Mouse (Mus musculus): ENCODE measurements around the gene Asna1. TPM values are rescaled to one million over a fixed set of nuclear protein-coding genes. Genes with fewer than 3 reads are reported as not detected.

The Asna1 gene
- polyA plus RNA-seq, 1 experiment = 46.6 TPM

DNA sequence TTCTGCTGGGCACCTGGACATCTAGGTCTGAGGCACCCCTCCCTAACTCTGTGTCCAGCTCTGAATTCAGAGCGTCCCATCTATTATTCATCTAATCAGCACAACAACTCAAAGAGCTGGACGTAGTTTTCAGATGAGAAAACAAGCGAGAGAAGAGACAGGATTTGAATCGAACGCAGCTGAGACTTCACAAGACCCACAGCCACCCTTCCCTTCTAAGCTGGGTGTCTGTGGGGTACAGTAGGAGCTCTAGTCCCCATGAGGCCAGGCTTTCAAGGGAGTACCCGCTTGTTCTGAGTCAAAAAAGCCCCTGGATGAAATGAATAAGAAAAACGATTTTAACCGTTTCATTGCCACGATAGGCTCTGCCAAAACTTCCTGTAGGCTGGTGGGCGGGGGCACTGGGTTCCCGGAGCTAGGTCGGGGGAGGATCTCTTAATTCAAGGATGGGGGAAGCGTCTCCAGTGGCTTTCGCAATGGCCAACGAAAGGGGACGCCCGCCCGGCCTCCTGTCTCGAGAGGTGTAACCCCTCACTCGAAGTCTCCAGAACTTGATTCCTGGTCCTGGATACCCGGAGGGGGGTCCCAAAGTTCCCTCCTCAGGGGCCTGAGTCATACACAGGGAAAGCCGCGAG, 39.9 kb downstream of the Asna1 start:
- TF ChIP-seq POLR2A (IDR thresholded peaks at IDR 0.05; ENCODE audit: borderline replicate concordance, control insufficient read depth, low read depth, low read length) = no peak
- TF ChIP-seq CTCF (IDR thresholded peaks at IDR 0.05; ENCODE audit: control insufficient read depth, insufficient read depth, low read length) = no peak
- WGBS = 2% methylated on average over 23 of the region's 23 CpGs
- Histone ChIP-seq H3K4me3 (replicated peaks; ENCODE audit: control insufficient read depth, low read depth, low read length) (peak overlapping the region; percentile 64), H3K4me1 (ENCODE audit: control insufficient read depth, insufficient read depth, low read length) (peaks cover 16% of the 10 kb centered on the region), H3K27ac (ENCODE audit: control insufficient read depth, insufficient read depth, low read depth, low read length, poor library complexity) (peak overlapping the region; percentile 88)

DNA sequence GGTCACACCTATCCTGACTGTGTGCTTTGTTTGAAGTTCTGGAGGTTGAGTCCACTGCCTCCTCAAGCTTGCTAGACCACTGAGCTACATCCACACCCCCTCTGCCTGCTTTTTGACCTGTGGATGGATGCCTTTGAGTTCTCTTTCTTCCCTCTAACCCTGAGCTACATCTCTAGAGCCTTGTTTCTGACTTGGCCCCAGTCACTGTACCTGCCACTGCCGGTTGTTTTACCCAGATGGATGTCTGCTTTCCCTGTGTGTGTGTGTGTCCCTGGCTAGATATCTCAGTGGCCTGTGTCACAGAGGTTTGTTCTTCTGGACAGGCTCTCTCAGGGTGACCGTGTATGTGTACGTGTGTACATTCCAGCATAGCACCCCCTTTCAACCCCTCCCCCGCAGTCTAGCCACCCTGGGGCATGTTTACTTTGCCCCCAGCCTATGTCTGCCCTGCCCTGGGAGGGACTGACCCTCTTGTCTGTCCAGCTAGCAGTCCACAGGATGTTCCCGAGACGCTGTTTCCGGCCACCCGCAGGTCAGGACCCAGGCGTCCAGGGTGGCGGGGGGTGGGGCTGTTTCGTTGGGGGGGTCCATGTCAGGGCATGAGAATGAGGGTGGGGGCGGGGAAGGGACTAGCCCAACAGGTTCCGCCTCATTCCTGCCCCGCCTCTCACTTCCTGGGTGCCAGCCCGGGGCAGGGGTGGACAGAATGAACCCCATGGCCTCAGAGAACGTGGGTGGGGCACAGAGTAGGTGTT, 40.6 kb downstream of the Asna1 start:
- Histone ChIP-seq H3K4me3 (replicated peaks; ENCODE audit: control insufficient read depth, low read depth, low read length) (no peak overlapping the region), H3K4me1 (ENCODE audit: control insufficient read depth, insufficient read depth, low read length) (peaks cover 16% of the 10 kb centered on the region), H3K27ac (ENCODE audit: control insufficient read depth, insufficient read depth, low read depth, low read length, poor library complexity) (peak overlapping the region; percentile 88)
- TF ChIP-seq CTCF (IDR thresholded peaks at IDR 0.05; ENCODE audit: control insufficient read depth, insufficient read depth, low read length) (no peak), POLR2A (IDR thresholded peaks at IDR 0.05; ENCODE audit: borderline replicate concordance, control insufficient read depth, low read depth, low read length) (no peak)
- 35% methylated on average over 16 of the region's 16 CpGs for WGBS

DNA sequence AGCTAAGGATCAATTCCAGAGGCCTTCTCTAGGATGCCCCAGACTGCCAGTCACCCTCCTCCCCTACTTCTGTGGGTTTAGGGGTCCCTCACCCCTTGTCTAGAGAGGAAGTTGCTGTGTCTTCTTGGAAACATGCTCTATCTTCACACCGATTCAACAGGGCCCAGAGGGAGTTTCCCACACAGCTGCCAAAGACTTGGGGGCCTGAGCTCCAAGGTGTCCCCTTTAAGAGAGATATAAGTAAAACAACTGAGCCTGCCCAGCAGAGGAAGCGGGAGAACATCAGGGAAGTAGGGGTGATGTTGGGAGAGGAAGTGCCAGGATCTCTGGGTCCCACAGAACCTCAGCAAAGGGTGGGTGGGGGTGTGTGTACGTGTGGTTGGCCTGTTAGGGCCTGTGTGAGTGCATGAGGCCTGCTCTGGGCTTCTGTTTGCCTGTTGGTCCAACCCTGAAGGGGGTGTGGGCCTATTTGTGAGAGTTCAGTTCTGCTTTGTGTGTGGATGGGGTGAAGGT, 42.5 kb downstream of the Asna1 start:
- 11% methylated on average over 3 of the region's 3 CpGs for WGBS
- TF ChIP-seq CTCF (IDR thresholded peaks at IDR 0.05; ENCODE audit: control insufficient read depth, insufficient read depth, low read length) = 0 out of 2 replicates have a peak, but pooled peaks have one; percentile 3
- no peak for TF ChIP-seq POLR2A (IDR thresholded peaks at IDR 0.05; ENCODE audit: borderline replicate concordance, control insufficient read depth, low read depth, low read length)
- Histone ChIP-seq H3K4me3 (replicated peaks; ENCODE audit: control insufficient read depth, low read depth, low read length) (no peak overlapping the region), H3K4me1 (ENCODE audit: control insufficient read depth, insufficient read depth, low read length) (peaks cover 16% of the 10 kb centered on the region), H3K27ac (ENCODE audit: control insufficient read depth, insufficient read depth, low read depth, low read length, poor library complexity) (peak overlapping the region; percentile 73)

DNA sequence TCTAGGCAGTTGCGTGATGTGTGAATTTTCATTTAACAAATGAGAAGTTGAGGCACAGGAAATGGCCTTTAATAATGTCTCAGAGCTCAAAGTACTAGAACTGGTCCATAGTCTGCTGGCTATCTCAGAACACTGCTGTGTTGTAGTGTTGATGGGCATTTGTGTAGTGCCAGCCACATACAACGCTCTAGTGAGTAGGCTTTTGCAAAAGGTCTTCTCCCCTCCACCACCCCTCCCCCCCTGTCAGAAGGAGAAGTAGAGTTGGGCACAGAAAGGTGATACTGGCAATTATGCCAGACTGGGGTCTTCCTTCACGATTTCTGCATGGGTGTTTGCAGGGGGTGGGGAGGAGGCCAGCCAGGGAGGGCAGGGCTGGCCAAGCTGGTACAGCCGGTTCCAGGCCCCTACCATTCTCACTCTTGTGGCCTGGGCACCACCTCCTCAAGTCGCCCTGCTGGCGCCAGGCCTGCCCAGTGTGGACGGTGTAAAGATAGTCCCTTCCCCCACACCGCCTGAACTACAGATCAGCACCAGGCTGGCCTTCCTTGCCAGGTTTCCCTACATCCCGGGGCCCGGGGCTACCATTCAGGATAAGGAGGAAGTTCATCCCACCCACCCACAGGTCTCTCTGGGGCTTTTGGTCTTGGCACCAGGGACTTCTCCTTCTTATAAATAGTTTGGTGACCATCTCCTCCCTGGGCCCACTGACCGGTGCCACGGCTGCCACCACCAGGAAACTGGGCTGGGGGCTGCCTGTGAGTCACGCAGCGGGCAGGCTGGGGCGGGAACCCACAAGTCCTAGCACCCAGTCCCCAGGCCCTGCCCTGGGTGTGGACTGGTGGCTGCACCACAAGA, 43.2 kb downstream of the Asna1 start:
- Histone ChIP-seq H3K27ac (ENCODE audit: control insufficient read depth, insufficient read depth, low read depth, low read length, poor library complexity) (peak overlapping the region; percentile 73), H3K4me1 (ENCODE audit: control insufficient read depth, insufficient read depth, low read length) (peaks cover 16% of the 10 kb centered on the region), H3K4me3 (replicated peaks; ENCODE audit: control insufficient read depth, low read depth, low read length) (no peak overlapping the region)
- WGBS = 25% methylated on average over 15 of the region's 15 CpGs
- TF ChIP-seq CTCF (IDR thresholded peaks at IDR 0.05; ENCODE audit: control insufficient read depth, insufficient read depth, low read length) (no peak), POLR2A (IDR thresholded peaks at IDR 0.05; ENCODE audit: borderline replicate concordance, control insufficient read depth, low read depth, low read length) (peak; percentile 6; the same call in 1 of the 2 replicates)

DNA sequence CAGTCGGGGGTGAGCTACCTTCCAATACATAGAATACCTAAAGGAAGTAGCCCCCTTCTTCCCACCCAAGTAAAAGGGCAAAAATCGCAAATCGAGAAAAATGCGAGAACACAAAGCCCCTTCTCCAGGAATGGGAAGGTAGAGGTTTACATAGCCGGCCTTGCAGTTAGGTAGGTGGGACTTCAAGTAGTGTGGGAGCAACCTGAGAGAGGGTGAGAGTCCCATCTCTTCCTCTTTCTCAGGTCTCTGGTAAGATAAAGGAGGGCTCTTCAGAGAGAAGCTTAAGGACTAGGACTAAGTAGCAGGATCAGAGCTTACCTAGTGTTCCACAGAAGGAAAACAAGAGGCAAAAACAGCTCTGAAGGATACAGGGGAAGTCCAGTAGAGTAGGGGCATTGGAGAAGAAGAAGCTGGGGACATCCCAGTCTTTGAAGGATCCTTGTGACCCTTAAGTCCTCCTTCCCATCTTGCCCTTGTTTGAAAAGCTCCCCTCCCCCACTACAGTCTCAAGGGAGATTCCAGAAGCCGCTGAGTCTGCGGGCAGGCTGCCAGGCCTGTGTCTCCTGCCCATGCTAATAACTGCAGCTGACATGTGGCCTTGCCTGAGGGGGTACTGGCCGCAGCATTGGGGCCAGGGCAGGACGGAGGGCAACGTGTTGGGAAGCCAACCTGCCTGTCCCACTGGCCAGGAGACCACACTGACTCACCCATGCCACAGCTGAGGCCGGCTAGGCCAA, 44.3 kb downstream of the Asna1 start:
- 27% methylated on average over 11 of the region's 11 CpGs for WGBS
- no peak for TF ChIP-seq CTCF (IDR thresholded peaks at IDR 0.05; ENCODE audit: control insufficient read depth, insufficient read depth, low read length)
- no peak for TF ChIP-seq POLR2A (IDR thresholded peaks at IDR 0.05; ENCODE audit: borderline replicate concordance, control insufficient read depth, low read depth, low read length)
- Histone ChIP-seq H3K27ac (ENCODE audit: control insufficient read depth, insufficient read depth, low read depth, low read length, poor library complexity) (peak overlapping the region; percentile 95), H3K4me3 (replicated peaks; ENCODE audit: control insufficient read depth, low read depth, low read length) (no peak overlapping the region), H3K4me1 (ENCODE audit: control insufficient read depth, insufficient read depth, low read length) (peaks cover 14% of the 10 kb centered on the region)

DNA sequence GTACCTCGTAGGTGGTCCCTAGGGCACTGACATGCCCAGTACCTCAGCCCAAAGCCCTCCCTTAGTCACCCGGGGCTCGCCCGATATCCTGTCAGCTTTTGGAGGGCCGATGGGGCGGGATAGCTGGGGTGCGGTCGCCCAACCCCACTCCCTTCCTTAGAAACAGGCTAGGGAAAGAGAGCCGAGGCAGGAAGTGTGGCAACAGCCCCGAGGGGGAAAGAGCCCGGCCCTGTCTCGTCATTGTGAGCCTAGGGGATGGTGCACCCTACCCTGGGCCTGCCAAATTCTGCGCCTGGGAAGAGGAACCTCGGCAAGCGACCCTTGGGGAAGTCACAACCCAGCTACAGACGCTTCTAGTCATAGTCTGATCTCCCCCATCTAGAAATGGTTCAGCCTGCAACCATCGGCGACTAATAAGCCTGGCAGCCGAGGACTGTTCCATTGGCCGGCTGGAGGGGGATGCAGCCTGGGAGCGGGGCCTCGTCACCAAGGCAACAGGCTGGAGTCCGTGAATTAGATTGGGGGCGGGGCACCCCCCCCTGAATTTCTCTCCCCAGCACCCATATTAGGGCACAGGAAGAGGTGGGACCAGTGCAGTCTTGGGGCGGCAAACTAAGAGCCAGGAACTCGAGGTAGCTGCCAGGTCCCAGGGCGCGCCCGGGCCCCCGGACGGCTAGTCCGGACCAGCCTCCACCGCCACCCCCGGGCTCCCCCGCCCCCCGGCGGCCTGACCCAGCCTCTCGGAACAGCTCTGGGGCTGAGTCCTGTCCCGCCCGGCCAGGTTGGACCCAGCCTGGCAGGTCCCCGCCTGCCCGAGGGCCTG, 45.3 kb downstream of the Asna1 start:
- TF ChIP-seq POLR2A (IDR thresholded peaks at IDR 0.05; ENCODE audit: borderline replicate concordance, control insufficient read depth, low read depth, low read length) (peak; percentile 49; the same call in 1 of the 2 replicates), CTCF (IDR thresholded peaks at IDR 0.05; ENCODE audit: control insufficient read depth, insufficient read depth, low read length) (no peak)
- Histone ChIP-seq H3K27ac (ENCODE audit: control insufficient read depth, insufficient read depth, low read depth, low read length, poor library complexity) (peak overlapping the region; percentile 95), H3K4me3 (replicated peaks; ENCODE audit: control insufficient read depth, low read depth, low read length) (peak overlapping the region; percentile 29), H3K4me1 (ENCODE audit: control insufficient read depth, insufficient read depth, low read length) (peaks cover 15% of the 10 kb centered on the region)
- 2% methylated on average over 42 of the region's 42 CpGs for WGBS
